Mouse (Mus musculus): ENCODE data around the gene Gpr155. TPM values are rescaled to one million over a fixed set of nuclear protein-coding genes. Genes with fewer than 3 reads are reported as not detected.

Gpr155 gene
- polyA plus RNA-seq, 1 experiment from 2014 or later, result 9.4 TPM

DNA sequence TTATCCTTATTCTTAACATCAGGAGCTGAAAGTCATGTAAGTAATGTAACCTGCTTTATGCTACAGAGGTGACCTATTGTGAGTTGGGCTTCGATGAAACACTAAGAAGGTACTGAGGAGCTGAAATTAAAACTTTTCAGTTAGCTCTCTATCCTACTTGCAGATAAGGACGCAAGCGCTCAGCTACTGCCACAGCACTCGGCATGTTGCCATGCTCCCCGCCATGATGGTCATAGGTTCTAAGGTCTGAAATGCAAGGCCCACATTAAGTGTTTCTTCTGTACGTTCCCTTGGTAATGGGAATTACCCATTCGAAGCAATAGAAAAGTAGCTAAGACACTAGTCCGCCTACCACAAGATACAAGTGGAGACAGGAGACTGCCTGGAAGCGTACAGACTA, 83.7 kb downstream of the Gpr155 start:
- H3K27ac ChIP-seq, result no peak overlapping the region
- TF ChIP-seq CTCF (IDR thresholded peaks at IDR 0.05; ENCODE audit: low read depth), result no peak
- H3K36me3 ChIP-seq (ENCODE audit: insufficient read depth, low read length), result peaks cover 26% of the 10 kb centered on the region
- ATAC-seq (replicated peaks; ENCODE audit: low FRiP score, low read depth) (no peak), DNase-seq (ENCODE audit: low spot score) (no peak)
- H3K9me3 ChIP-seq (replicated peaks; ENCODE audit: low read length), result no peaks in the 10 kb centered on the region
- H3K4me1 ChIP-seq (replicated peaks; ENCODE audit: insufficient read depth, low read length), result no peaks in the 10 kb centered on the region
- no peak overlapping the region for H3K4me3 ChIP-seq (replicated peaks; ENCODE audit: low read depth, low read length)
- no peaks in the 10 kb centered on the region for H3K27me3 ChIP-seq (ENCODE audit: insufficient read depth, low read length)
- H3K4me2 ChIP-seq (ENCODE audit: low read length), result no peak overlapping the region
- WGBS, result 94% methylated on average over 9 of the region's 9 CpGs
- no peak overlapping the region for H3K9ac ChIP-seq (ENCODE audit: low read depth, low read length)

DNA sequence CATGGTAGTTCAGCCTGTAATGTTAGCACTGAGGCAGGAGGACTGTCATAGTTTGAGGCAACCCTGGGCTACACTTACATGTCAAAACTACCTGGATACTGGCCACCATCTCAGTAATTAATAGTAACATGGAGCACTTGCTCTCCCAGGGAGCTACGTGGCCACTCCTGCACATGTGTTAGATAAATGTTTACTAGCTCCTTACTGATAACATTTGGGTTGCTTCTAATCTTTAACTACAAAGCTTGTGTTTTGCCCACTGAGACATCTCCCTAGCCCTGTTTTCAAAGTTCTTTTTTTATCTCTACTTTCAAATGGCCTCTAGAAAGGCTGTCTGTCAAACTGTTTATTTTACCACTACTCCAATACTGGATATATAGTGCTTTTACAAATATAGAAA, 84.4 kb downstream of the Gpr155 start:
- no peaks in the 10 kb centered on the region for H3K27me3 ChIP-seq (ENCODE audit: insufficient read depth, low read length)
- no peak overlapping the region for H3K27ac ChIP-seq
- no peak overlapping the region for H3K9ac ChIP-seq (ENCODE audit: low read depth, low read length)
- no peak overlapping the region for H3K4me3 ChIP-seq (replicated peaks; ENCODE audit: low read depth, low read length)
- no peak for DNase-seq (ENCODE audit: low spot score)
- H3K4me1 ChIP-seq (replicated peaks; ENCODE audit: insufficient read depth, low read length), result no peaks in the 10 kb centered on the region
- H3K9me3 ChIP-seq (replicated peaks; ENCODE audit: low read length), result no peaks in the 10 kb centered on the region
- WGBS, result 82% methylated on average over 1 of the region's 1 CpGs
- no peak overlapping the region for H3K4me2 ChIP-seq (ENCODE audit: low read length)
- peaks cover 19% of the 10 kb centered on the region; the same call in 1 of the 2 replicates for H3K36me3 ChIP-seq (ENCODE audit: insufficient read depth, low read length)
- no peak for ATAC-seq (replicated peaks; ENCODE audit: low FRiP score, low read depth)
- TF ChIP-seq CTCF (IDR thresholded peaks at IDR 0.05; ENCODE audit: low read depth), result no peak

DNA sequence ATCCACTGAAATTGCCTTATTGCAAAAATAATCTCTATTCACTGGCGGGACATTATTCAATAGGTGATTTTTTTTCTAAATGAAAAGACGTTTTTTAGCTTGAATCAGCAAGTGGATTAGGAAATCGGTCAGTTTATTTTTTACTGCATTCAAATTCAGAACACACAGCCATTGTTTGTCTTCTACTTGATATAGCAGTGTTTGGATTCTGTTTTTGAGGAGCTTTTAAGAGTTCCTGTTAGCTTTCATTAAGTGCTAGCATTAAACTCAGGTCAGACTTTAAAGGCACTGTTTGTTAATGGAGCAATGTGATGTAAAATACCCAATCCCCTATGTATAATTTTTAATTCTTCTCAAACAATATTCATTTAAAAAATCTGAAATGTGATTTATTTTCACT, 87.5 kb downstream of the Gpr155 start:
- H3K27ac ChIP-seq, result no peak overlapping the region
- H3K27me3 ChIP-seq (ENCODE audit: insufficient read depth, low read length), result no peaks in the 10 kb centered on the region
- H3K9ac ChIP-seq (ENCODE audit: low read depth, low read length), result no peak overlapping the region
- H3K4me1 ChIP-seq (replicated peaks; ENCODE audit: insufficient read depth, low read length), result no peaks in the 10 kb centered on the region
- peaks cover 15% of the 10 kb centered on the region; the same call in 1 of the 2 replicates for H3K36me3 ChIP-seq (ENCODE audit: insufficient read depth, low read length)
- WGBS, result 83% methylated on average over 3 of the region's 3 CpGs
- H3K4me3 ChIP-seq (replicated peaks; ENCODE audit: low read depth, low read length), result no peak overlapping the region
- DNase-seq (ENCODE audit: low spot score) (no peak), ATAC-seq (replicated peaks; ENCODE audit: low FRiP score, low read depth) (no peak)
- H3K9me3 ChIP-seq (replicated peaks; ENCODE audit: low read length), result no peaks in the 10 kb centered on the region
- TF ChIP-seq CTCF (IDR thresholded peaks at IDR 0.05; ENCODE audit: low read depth), result no peak
- no peak overlapping the region for H3K4me2 ChIP-seq (ENCODE audit: low read length)

DNA sequence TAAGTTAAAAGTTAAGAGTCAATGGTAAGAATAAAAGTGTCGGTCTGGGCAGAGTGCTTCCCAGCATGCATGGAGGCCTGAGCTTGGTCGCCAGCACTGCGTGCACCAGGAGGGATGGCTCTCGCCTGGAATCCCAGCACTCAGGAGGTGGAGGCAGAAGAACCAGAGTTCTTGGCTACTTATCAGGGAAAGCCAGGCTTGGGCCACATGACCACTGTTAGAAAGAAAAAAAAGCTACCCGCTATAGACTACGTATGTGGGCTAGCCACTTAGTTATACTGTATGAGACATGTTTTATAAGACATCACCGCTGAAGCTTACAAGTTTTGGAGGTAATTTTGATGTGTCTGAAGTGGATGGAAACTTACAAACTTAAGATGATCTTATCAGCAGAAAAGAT, 88.2 kb downstream of the Gpr155 start:
- 91% methylated on average over 7 of the region's 7 CpGs for WGBS

DNA sequence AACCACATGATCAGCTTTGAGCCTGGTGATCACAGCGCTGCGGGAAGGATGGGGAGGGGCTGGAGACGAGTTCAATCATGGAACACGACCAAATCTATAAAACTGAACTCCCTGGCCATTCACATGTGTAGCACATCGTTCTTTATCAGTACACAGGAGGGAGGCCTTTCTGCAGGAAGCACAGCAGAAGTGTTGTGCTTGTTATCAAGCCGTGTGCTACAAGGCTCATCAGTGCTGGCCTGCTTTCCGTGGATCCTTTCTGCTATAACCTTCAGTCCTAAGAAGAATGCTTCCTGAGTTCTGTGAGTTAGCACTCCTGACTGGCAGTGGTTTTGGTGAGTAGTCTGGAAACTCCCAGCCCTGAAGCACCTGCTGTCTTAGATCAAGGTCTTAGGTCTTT, 91.3 kb downstream of the Gpr155 start:
- Histone ChIP-seq H3K4me3 (replicated peaks; ENCODE audit: low read depth, low read length) (no peak overlapping the region), H3K4me2 (ENCODE audit: low read length) (no peak overlapping the region), H3K4me1 (replicated peaks; ENCODE audit: insufficient read depth, low read length) (no peaks in the 10 kb centered on the region), H3K9me3 (replicated peaks; ENCODE audit: low read length) (no peaks in the 10 kb centered on the region), H3K27ac (no peak overlapping the region), H3K27me3 (ENCODE audit: insufficient read depth, low read length) (no peaks in the 10 kb centered on the region), H3K36me3 (ENCODE audit: insufficient read depth, low read length) (0 out of 2 replicates have a peak, but pooled peaks cover 19% of the 10 kb centered on the region), H3K9ac (ENCODE audit: low read depth, low read length) (no peak overlapping the region)
- DNase-seq (ENCODE audit: low spot score) (no peak), ATAC-seq (replicated peaks; ENCODE audit: low FRiP score, low read depth) (no peak)
- 75% methylated on average over 7 of the region's 7 CpGs for WGBS
- no peak for TF ChIP-seq CTCF (IDR thresholded peaks at IDR 0.05; ENCODE audit: low read depth)

More for the DNA sequence above, 88.2 kb downstream of the Gpr155 start:
- Histone ChIP-seq H3K27ac (no peak overlapping the region), H3K9ac (ENCODE audit: low read depth, low read length) (no peak overlapping the region), H3K4me1 (replicated peaks; ENCODE audit: insufficient read depth, low read length) (no peaks in the 10 kb centered on the region), H3K4me3 (replicated peaks; ENCODE audit: low read depth, low read length) (no peak overlapping the region), H3K27me3 (ENCODE audit: insufficient read depth, low read length) (no peaks in the 10 kb centered on the region), H3K9me3 (replicated peaks; ENCODE audit: low read length) (no peaks in the 10 kb centered on the region), H3K36me3 (ENCODE audit: insufficient read depth, low read length) (peaks cover 16% of the 10 kb centered on the region; the same call in 1 of the 2 replicates), H3K4me2 (ENCODE audit: low read length) (no peak overlapping the region)
- TF ChIP-seq CTCF (IDR thresholded peaks at IDR 0.05; ENCODE audit: low read depth), result no peak
- DNase-seq (ENCODE audit: low spot score), result no peak
- no peak for ATAC-seq (replicated peaks; ENCODE audit: low FRiP score, low read depth)

Other genes with a start within 250 kb of the Gpr155 start
- 69.5 and 73.4 TPM in 2 replicates for gene Ola1, start 167.6 kb downstream of the Gpr155 start, polyA plus RNA-seq (2015; fragmentation: Nextera tagmentation; extraction: Ambion mirVana)
- gene Sp9, start 114.6 kb downstream of the Gpr155 start, polyA plus RNA-seq (2015; fragmentation: Nextera tagmentation; extraction: Ambion mirVana), result not detected in 2 replicates
- 15.9 TPM in 2 replicates for gene Scrn3, start 74.0 kb downstream of the Gpr155 start, polyA plus RNA-seq (2015; fragmentation: Nextera tagmentation; extraction: Ambion mirVana)
- gene Cir1, start 73.9 kb downstream of the Gpr155 start, polyA plus RNA-seq (2015; fragmentation: Nextera tagmentation; extraction: Ambion mirVana), result 28.5 and 33.8 TPM in 2 replicates
- 7.6 and 8.0 TPM in 2 replicates for gene Wipf1, start 143.2 kb upstream of the Gpr155 start, polyA plus RNA-seq (2015; fragmentation: Nextera tagmentation; extraction: Ambion mirVana)
- gene Chrna1, start 193.8 kb upstream of the Gpr155 start, polyA plus RNA-seq (2015; fragmentation: Nextera tagmentation; extraction: Ambion mirVana), result 0.11 and 0.15 TPM in 2 replicates